In the genomic region with DNA sequence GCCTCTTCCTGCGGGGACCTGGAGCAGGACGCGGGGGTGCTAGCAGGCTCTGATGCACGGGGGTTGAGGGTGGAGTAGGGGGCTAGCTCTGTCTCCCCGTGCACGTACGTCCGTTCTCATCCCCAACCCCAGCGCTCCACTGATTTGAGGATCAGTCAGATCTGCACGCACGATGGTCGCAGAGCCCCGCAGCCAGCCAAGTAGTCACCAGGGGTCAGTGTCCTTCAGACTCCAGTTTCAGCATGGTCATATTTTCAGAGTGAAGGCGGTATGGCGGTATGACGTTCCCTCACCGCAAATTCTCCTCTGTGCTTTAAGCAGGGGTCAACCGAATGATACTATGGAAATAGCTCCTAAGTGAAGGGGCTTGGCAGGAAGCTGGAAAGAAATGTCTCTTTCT, we compare ENCODE assay signal across 7 mouse cellular contexts. TPM values are rescaled to one million over a fixed set of nuclear protein-coding genes. Genes with fewer than 3 reads are reported as not detected.
DNase-seq lines count a peak whose midpoint lies in the region; ATAC-seq and TF ChIP-seq lines count a peak whose summit lies in the region.

No protein-coding gene starts in this region.

- H3K27ac ChIP-seq in left cerebral cortex, adult 2 months: peak overlapping the region; percentile 85
- no peak overlapping the region for H3K27ac ChIP-seq in embryonic facial prominence, embryonic 11.5 days (replicated peaks; ENCODE audit: low read depth, low read length)
- no peak overlapping the region for H3K27ac ChIP-seq in intestine, embryonic 15.5 days

- DNase-seq in left cerebral cortex, adult 2 months (ENCODE audit: extremely low spot score in 1 of 2, low spot score in 2 of 2): peak in 1 of 2 experiments; percentile 27
- no peak for DNase-seq in left cerebral cortex, adult 11 months (ENCODE audit: low spot score)
- no peak for DNase-seq in embryonic facial prominence, embryonic 11.5 days (ENCODE audit: low spot score)
- DNase-seq in retina, embryonic 14.5 days (ENCODE audit: low spot score): peak; percentile 49
- DNase-seq in left cerebral cortex, postnatal 4 days: no peak
- no peak for DNase-seq in left cerebral cortex, postnatal 14 days (ENCODE audit: low spot score in 2 of 2)

- no peaks in the 10 kb centered on the region for H3K4me1 ChIP-seq in embryonic facial prominence, embryonic 11.5 days (ENCODE audit: control insufficient read depth, insufficient read depth, low read length)
- H3K4me1 ChIP-seq in intestine, embryonic 15.5 days (replicated peaks): peaks cover 13% of the 10 kb centered on the region

- ATAC-seq in embryonic facial prominence, embryonic 11.5 days (replicated peaks; ENCODE audit: insufficient number of reproducible peaks, low FRiP score, low TSS enrichment, low read depth): no peak
- ATAC-seq in intestine, embryonic 15.5 days: 0 out of 2 replicates have a peak, but pooled peaks have one; percentile 12

- H3K4me3 ChIP-seq in left cerebral cortex, adult 2 months: peak overlapping the region; percentile 61
- peak overlapping the region; percentile 36; the same call in 1 of the 2 replicates for H3K4me3 ChIP-seq in embryonic facial prominence, embryonic 11.5 days (ENCODE audit: low read depth, low read length)
- peak overlapping the region; percentile 48 for H3K4me3 ChIP-seq in intestine, embryonic 15.5 days (replicated peaks)

- no peak overlapping the region for H3K9ac ChIP-seq in embryonic facial prominence, embryonic 11.5 days (replicated peaks; ENCODE audit: low read length)
- no peak overlapping the region for H3K9ac ChIP-seq in intestine, embryonic 15.5 days

- no peaks in the 10 kb centered on the region for H3K9me3 ChIP-seq in embryonic facial prominence, embryonic 11.5 days (replicated peaks; ENCODE audit: control insufficient read depth, low read length)
- no peaks in the 10 kb centered on the region for H3K9me3 ChIP-seq in intestine, embryonic 15.5 days

- no peak; the same call in 1 of the 2 replicates for TF ChIP-seq CTCF in left cerebral cortex, adult 2 months (IDR thresholded peaks at IDR 0.05)

- no peaks in the 10 kb centered on the region for H3K36me3 ChIP-seq in embryonic facial prominence, embryonic 11.5 days (replicated peaks; ENCODE audit: control insufficient read depth, insufficient read depth, low read depth, low read length)
- H3K36me3 ChIP-seq in intestine, embryonic 15.5 days: no peaks in the 10 kb centered on the region

- 4% methylated on average over 18 of the region's 18 CpGs for WGBS in embryonic facial prominence, embryonic 11.5 days
- WGBS in intestine, embryonic 15.5 days: 7% methylated on average over 18 of the region's 18 CpGs

- H3K27me3 ChIP-seq in embryonic facial prominence, embryonic 11.5 days (ENCODE audit: control insufficient read depth, insufficient read depth, low read length): peaks cover 15% of the 10 kb centered on the region
- H3K27me3 ChIP-seq in intestine, embryonic 15.5 days (replicated peaks): peaks cover 23% of the 10 kb centered on the region

- intact Hi-C loops in left cerebral cortex, adult 2 months (cut with DNase I): loop anchor here (2.0 kb wide), 1 partner anchor 21 kb away; no protein-coding TSS in a partner anchor
- intact Hi-C loops in left cerebral cortex, postnatal 4 days (cut with DNase I): no loop called here
- intact Hi-C loops in left cerebral cortex, postnatal 14 days (cut with DNase I): no loop called here

- peak overlapping the region; percentile 95 for H3K4me2 ChIP-seq in embryonic facial prominence, embryonic 11.5 days (ENCODE audit: low read depth, low read length)
- H3K4me2 ChIP-seq in intestine, embryonic 15.5 days (replicated peaks): peak overlapping the region; percentile 97

RNA-seq across cellular contexts. Expression of gene Kcnt1, which starts 0.7 kb away (rescaled TPM):
- 100 to 1,000 TPM; 127 to 142 TPM for total RNA-seq in left cerebral cortex, adult 2 months (2021)
- polyA plus RNA-seq in embryonic facial prominence, embryonic 11.5 days (2014; fragmentation: Nextera tagmentation; extraction: Ambion mirVana): 0.10 and 0.28 TPM in 2 replicates
- polyA plus RNA-seq in intestine, embryonic 15.5 days (2015; fragmentation: Nextera tagmentation; extraction: Ambion mirVana): 0.53 and 0.67 TPM in 2 replicates
- 10 to 100 TPM; 62.7 to 81.2 TPM for total RNA-seq in left cerebral cortex, postnatal 4 days (2021)
- total RNA-seq in left cerebral cortex, postnatal 14 days (2021): 100 to 1,000 TPM; 114 to 120 TPM

RNA-seq across cellular contexts. Expression of gene Sohlh1, which starts 17.2 kb away (rescaled TPM):
- not detected for total RNA-seq in left cerebral cortex, adult 2 months (2021)
- polyA plus RNA-seq in embryonic facial prominence, embryonic 11.5 days (2014; fragmentation: Nextera tagmentation; extraction: Ambion mirVana): not detected in 2 replicates
- polyA plus RNA-seq in intestine, embryonic 15.5 days (2015; fragmentation: Nextera tagmentation; extraction: Ambion mirVana): not detected in 2 replicates
- total RNA-seq in left cerebral cortex, postnatal 4 days (2021): not detected
- total RNA-seq in left cerebral cortex, postnatal 14 days (2021): not detected

RNA-seq across cellular contexts. Expression of gene Lcn9, which starts 41.3 kb away (rescaled TPM):
- total RNA-seq in left cerebral cortex, adult 2 months (2021): not detected
- not detected in 2 replicates for polyA plus RNA-seq in embryonic facial prominence, embryonic 11.5 days (2014; fragmentation: Nextera tagmentation; extraction: Ambion mirVana)
- not detected in 2 replicates for polyA plus RNA-seq in intestine, embryonic 15.5 days (2015; fragmentation: Nextera tagmentation; extraction: Ambion mirVana)
- total RNA-seq in left cerebral cortex, postnatal 4 days (2021): not detected
- not detected for total RNA-seq in left cerebral cortex, postnatal 14 days (2021)

RNA-seq across cellular contexts. Expression of gene Glt6d1, which starts 48.6 kb away (rescaled TPM):
- total RNA-seq in left cerebral cortex, adult 2 months (2021): not detected
- polyA plus RNA-seq in embryonic facial prominence, embryonic 11.5 days (2014; fragmentation: Nextera tagmentation; extraction: Ambion mirVana): not detected in 2 replicates
- not detected in 2 replicates for polyA plus RNA-seq in intestine, embryonic 15.5 days (2015; fragmentation: Nextera tagmentation; extraction: Ambion mirVana)
- total RNA-seq in left cerebral cortex, postnatal 4 days (2021): not detected
- total RNA-seq in left cerebral cortex, postnatal 14 days (2021): not detected
